Mouse (Mus musculus) spleen, adult 2 months (tissue): Measurements from ENCODE around the gene Eif4g3.

Experiments used
- CTCF ChIP-seq: fragments of 200-500 bp; IDR thresholded peaks from 2 replicates; pipeline ENCODE4 v1.5.1; 2011; ENCODE audit warnings: mild to moderate bottlenecking, inconsistent platforms; ENCODE audit not compliant: insufficient read depth, insufficient read length, insufficient replicate concordance; ENCODE audit errors: extremely low read depth
- POLR2A ChIP-seq: fragments of 200-500 bp; IDR thresholded peaks from 2 replicates; pipeline ENCODE4 v1.6.1; 2011; ENCODE audit warnings: low read depth, low read length, inconsistent platforms

DNA sequence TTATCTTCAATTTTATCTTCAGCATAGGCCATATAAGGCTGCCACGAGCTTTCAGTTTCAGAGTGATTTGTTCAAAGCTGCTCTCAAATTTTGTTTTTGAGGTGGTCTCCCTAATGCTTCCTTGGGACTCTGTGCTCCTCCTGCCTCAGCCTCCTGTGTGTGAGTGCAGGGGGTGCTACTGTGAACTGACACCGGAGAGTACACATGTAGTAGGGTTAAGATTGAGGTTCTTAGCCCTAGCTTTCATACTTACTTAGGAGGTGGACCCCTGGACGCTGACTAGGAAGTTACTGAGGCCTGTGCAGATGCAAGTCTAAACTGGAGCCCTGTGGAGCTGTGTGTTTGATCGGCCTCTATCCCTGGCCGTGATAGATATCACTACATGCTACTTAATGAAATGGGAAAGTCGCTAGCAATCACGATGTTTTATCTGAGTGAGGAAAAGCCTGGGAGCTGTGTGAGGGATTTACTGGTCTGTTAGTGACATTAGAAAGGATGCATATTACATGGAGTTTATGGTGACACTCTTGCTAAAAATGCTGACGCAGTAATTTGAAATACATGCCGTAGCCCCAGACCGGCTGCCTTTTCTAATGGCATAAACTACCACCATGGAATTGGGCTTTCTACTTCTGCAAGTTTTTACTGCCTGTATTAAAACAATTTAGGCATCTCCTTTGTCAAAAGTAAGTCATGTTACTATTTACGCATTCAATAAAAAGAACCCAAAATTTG, 225.3 kb downstream of the Eif4g3 start:
- no peak for TF ChIP-seq POLR2A
- no peak for TF ChIP-seq CTCF
